Mouse (Mus musculus): ENCODE results near the gene Haus4. TPM values are rescaled to one million over a fixed set of nuclear protein-coding genes. Genes with fewer than 3 reads are reported as not detected.

Gene Haus4
- polyA plus RNA-seq, 1 experiment from 2014 or later = 52.4 TPM

DNA sequence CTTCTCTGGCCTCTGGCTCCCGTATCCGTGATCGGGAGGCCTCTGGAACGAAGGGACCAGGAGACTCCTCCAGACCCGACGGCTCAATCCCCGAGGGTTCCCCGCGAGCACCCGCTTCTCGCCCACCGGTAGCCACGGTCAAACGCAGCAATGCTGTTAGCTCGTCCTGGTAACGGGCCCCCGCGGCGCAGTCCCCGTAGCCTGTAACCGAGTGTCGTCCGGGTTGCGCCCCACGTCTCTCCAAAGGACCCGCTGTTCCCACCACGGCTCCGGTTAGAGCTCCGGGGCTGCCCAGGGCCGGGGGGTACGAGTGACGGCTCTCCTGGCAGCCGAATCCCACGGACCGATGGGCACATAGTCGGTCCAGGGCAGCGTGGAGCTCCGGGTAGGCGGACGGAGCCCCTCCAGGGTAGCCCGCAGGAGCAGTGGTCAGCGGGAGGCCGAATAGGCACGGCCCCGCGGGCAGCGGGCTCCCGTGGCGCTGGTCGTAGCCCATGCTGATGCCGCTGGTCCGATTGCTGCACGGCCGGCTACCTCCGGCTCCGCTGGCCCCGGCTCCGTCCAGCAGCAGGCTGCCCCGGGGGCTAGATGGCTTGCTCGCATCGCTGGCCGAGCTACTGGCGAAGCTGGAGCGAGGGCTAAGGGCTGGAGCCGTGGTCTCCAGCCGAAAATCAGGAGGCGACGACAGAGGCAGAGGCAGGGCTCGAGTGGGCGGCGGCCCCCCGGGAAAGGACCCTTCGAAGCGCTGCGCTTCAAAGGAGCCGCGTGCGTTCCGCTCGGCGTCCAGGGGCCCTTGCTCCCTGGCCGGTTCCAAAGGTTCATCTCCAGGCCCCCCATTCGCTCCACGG, 22.0 kb upstream of the Haus4 start:
- Histone ChIP-seq H3K27ac (replicated peaks; ENCODE audit: low read depth, low read length) (peak overlapping the region; percentile 88), H3K27me3 (ENCODE audit: control insufficient read depth, insufficient read depth, low read length) (no peaks in the 10 kb centered on the region), H3K9ac (ENCODE audit: low read length) (peak overlapping the region; percentile 94), H3K36me3 (ENCODE audit: control insufficient read depth, insufficient read depth, low read length) (peaks cover 4% of the 10 kb centered on the region; the same call in 1 of the 2 replicates), H3K4me3 (ENCODE audit: low read depth, low read length) (peak overlapping the region; percentile 81), H3K4me1 (ENCODE audit: control insufficient read depth, insufficient read depth, low read length) (peaks cover 27% of the 10 kb centered on the region), H3K4me2 (ENCODE audit: low read depth, severe bottlenecking) (peak overlapping the region; percentile 90), H3K9me3 (ENCODE audit: control insufficient read depth, low read length) (no peaks in the 10 kb centered on the region)
- DNase-seq (ENCODE audit: low spot score) = peak; percentile 55
- WGBS = under 1% methylated on average over 80 of the region's 84 CpGs
- ATAC-seq (ENCODE audit: insufficient number of reproducible peaks, low FRiP score, low TSS enrichment, low read depth) = no peak

DNA sequence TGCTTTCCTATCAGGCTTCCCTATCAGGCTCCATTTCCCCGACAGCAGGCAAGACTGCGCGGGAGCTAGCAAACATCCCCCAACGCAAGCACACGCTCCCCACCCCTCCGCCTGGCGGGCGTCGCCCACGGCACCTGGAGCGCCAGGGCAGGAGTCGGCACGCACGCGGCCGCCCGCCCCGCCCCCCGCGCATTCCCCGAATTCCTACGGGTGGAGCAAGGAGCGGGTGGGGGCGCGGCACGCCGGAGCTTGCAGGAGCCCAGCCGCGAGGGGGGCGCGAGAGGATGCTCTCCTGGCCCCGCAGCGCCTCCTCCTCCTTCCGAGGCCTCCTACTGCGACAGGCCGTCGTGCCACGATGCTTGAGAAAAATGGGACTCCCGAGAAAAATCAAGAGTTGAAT, 21.2 kb upstream of the Haus4 start:
- Histone ChIP-seq H3K4me1 (ENCODE audit: control insufficient read depth, insufficient read depth, low read length) (peaks cover 27% of the 10 kb centered on the region), H3K9ac (ENCODE audit: low read length) (peak overlapping the region; percentile 94), H3K36me3 (ENCODE audit: control insufficient read depth, insufficient read depth, low read length) (peaks cover 6% of the 10 kb centered on the region; the same call in 1 of the 2 replicates), H3K27me3 (ENCODE audit: control insufficient read depth, insufficient read depth, low read length) (no peaks in the 10 kb centered on the region), H3K9me3 (ENCODE audit: control insufficient read depth, low read length) (no peaks in the 10 kb centered on the region), H3K4me2 (ENCODE audit: low read depth, severe bottlenecking) (peak overlapping the region; percentile 90), H3K4me3 (ENCODE audit: low read depth, low read length) (peak overlapping the region; percentile 81), H3K27ac (replicated peaks; ENCODE audit: low read depth, low read length) (peak overlapping the region; percentile 47; the same call in 1 of the 2 replicates)
- 0 out of 2 replicates have a peak, but pooled peaks have one; percentile 6 for ATAC-seq (ENCODE audit: insufficient number of reproducible peaks, low FRiP score, low TSS enrichment, low read depth)
- WGBS = under 1% methylated on average over 38 of the region's 39 CpGs
- peak; percentile 89 for DNase-seq (ENCODE audit: low spot score)

DNA sequence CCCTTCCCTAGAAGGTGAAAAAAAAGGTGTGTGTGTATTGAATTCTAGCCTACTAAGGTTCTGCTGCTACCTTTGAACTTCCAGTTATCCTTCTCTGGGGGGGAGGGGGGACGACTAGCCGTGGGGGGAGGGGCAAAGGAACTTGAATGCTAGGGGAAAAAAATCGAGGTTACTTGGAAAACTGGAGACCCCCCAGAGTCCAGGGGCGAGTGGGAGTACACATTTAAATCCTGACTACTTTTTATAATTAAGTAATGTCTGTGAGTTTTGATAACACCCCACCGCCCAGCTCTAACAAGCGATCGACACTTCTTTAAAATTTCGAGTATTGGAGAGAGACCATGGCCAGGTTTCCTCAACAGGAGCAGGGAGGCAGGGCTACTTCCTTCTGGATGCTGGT, 20.6 kb upstream of the Haus4 start:
- Histone ChIP-seq H3K27ac (replicated peaks; ENCODE audit: low read depth, low read length) (peak overlapping the region; percentile 47), H3K27me3 (ENCODE audit: control insufficient read depth, insufficient read depth, low read length) (no peaks in the 10 kb centered on the region), H3K4me2 (ENCODE audit: low read depth, severe bottlenecking) (peak overlapping the region; percentile 90), H3K4me3 (ENCODE audit: low read depth, low read length) (peak overlapping the region; percentile 81), H3K9ac (ENCODE audit: low read length) (peak overlapping the region; percentile 94; the same call in 1 of the 2 replicates), H3K36me3 (ENCODE audit: control insufficient read depth, insufficient read depth, low read length) (peaks cover 9% of the 10 kb centered on the region; the same call in 1 of the 2 replicates), H3K9me3 (ENCODE audit: control insufficient read depth, low read length) (no peaks in the 10 kb centered on the region), H3K4me1 (ENCODE audit: control insufficient read depth, insufficient read depth, low read length) (peaks cover 29% of the 10 kb centered on the region)
- ATAC-seq (ENCODE audit: insufficient number of reproducible peaks, low FRiP score, low TSS enrichment, low read depth) (no peak), DNase-seq (ENCODE audit: low spot score) (no peak)
- WGBS = 2% methylated on average over 8 of the region's 8 CpGs

DNA sequence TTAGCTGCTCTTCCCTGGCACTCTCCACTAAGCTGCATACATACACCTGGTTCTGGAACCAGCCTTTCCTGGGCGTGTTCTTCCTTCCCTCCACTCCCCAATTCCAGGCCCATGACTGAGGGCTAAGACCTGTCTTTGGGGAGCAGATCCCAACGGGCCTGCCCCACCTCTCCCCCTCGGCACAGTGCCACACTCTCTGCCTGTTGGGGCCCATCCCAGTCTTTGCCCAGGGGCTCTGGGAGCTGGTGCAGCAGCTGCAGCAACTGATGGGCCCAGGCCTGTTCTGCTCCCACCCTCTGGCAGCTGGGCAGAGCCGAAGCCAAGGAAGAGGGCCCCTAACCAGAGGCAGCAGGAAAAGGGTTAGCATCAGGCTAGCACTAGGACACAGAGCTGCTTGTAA, 19.8 kb upstream of the Haus4 start:
- peak overlapping the region; percentile 81 for H3K4me3 ChIP-seq (ENCODE audit: low read depth, low read length)
- peak; percentile 50 for DNase-seq (ENCODE audit: low spot score)
- 21% methylated on average over 4 of the region's 4 CpGs for WGBS
- H3K27me3 ChIP-seq (ENCODE audit: control insufficient read depth, insufficient read depth, low read length) = no peaks in the 10 kb centered on the region
- no peak overlapping the region; the same call in 1 of the 2 replicates for H3K27ac ChIP-seq (replicated peaks; ENCODE audit: low read depth, low read length)
- H3K9me3 ChIP-seq (ENCODE audit: control insufficient read depth, low read length) = no peaks in the 10 kb centered on the region
- ATAC-seq (ENCODE audit: insufficient number of reproducible peaks, low FRiP score, low TSS enrichment, low read depth) = no peak
- peak overlapping the region; percentile 90 for H3K4me2 ChIP-seq (ENCODE audit: low read depth, severe bottlenecking)
- peak overlapping the region; percentile 38; the same call in 1 of the 2 replicates for H3K9ac ChIP-seq (ENCODE audit: low read length)
- H3K36me3 ChIP-seq (ENCODE audit: control insufficient read depth, insufficient read depth, low read length) = peaks cover 14% of the 10 kb centered on the region
- H3K4me1 ChIP-seq (ENCODE audit: control insufficient read depth, insufficient read depth, low read length) = peaks cover 31% of the 10 kb centered on the region

DNA sequence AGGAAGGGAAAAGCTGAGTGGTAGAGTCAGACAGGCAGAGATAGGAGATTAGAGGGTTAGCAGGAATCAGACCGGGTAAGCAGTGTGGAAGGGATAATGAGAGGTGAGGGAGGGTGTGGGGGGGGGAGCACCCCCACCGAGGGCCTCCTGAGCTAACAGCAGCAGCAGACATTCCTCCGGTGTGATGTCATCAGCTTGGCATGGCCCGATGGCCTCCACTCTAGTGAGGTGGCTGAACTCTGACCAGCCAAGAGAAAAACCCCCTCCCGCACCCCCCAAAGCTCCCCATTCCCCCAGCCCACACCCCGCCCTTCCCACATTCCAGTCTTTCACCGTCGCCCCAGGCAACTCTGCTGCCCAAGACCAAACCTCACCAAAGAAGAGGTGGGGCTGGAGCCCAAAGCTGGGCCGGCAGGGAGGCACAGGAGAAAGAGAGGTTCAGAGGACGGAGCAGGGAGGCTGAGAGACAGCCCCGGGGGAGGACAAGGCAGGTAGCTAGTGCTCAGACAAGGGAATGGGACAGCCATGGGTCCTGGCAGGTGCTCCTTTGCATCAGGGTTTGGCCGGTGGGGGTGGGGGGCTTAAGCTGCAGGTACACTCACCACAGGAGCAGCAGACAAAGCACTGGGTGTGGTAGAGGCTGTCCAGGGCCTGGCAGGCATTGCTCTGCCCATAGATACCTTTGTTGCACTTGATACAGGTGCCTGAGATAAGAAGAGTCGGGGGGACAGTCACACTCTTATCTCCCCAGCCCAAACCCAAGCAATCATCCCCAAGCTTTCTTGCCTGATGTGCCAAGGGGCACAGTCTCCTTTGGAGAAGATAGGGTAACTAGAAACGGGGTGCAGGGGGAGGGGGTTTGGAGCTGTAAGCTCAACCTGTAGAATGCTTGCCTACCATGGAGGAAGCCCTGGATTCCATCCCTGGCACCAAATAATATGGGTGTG, 18.6 kb upstream of the Haus4 start:
- DNase-seq (ENCODE audit: low spot score) (peak; percentile 57), ATAC-seq (ENCODE audit: insufficient number of reproducible peaks, low FRiP score, low TSS enrichment, low read depth) (no peak)
- Histone ChIP-seq H3K36me3 (ENCODE audit: control insufficient read depth, insufficient read depth, low read length) (peaks cover 20% of the 10 kb centered on the region), H3K9ac (ENCODE audit: low read length) (peak overlapping the region; percentile 41; the same call in 1 of the 2 replicates), H3K4me1 (ENCODE audit: control insufficient read depth, insufficient read depth, low read length) (peaks cover 31% of the 10 kb centered on the region), H3K27ac (replicated peaks; ENCODE audit: low read depth, low read length) (0 out of 2 replicates have a peak overlapping the region, but pooled peaks have one; percentile 30), H3K27me3 (ENCODE audit: control insufficient read depth, insufficient read depth, low read length) (no peaks in the 10 kb centered on the region), H3K4me2 (ENCODE audit: low read depth, severe bottlenecking) (peak overlapping the region; percentile 90), H3K9me3 (ENCODE audit: control insufficient read depth, low read length) (no peaks in the 10 kb centered on the region), H3K4me3 (ENCODE audit: low read depth, low read length) (peak overlapping the region; percentile 81)
- WGBS = 28% methylated on average over 14 of the region's 14 CpGs

DNA sequence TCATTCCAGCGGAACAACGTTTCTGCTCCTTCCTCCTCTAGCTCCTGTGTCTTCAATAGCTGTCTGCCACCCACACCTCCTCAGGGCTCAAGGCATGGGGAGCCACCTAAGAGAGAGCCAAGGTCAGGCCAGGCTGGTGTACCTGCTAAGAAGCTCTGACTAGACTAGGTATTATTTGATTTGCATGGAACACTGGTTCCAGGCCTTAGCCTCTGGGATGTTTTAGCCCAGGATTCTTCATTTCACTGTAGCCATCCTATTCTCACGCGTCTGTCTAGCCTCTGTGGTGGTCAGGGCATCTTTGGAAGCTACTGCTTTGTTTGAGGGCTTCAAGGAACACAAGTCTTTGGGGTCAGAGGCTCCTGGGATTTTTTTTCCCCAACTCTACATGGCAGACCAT, 17.7 kb upstream of the Haus4 start:
- Histone ChIP-seq H3K4me3 (ENCODE audit: low read depth, low read length) (no peak overlapping the region), H3K9me3 (ENCODE audit: control insufficient read depth, low read length) (no peaks in the 10 kb centered on the region), H3K36me3 (ENCODE audit: control insufficient read depth, insufficient read depth, low read length) (peaks cover 21% of the 10 kb centered on the region), H3K4me2 (ENCODE audit: low read depth, severe bottlenecking) (no peak overlapping the region), H3K27me3 (ENCODE audit: control insufficient read depth, insufficient read depth, low read length) (no peaks in the 10 kb centered on the region), H3K27ac (replicated peaks; ENCODE audit: low read depth, low read length) (no peak overlapping the region), H3K9ac (ENCODE audit: low read length) (no peak overlapping the region), H3K4me1 (ENCODE audit: control insufficient read depth, insufficient read depth, low read length) (peaks cover 31% of the 10 kb centered on the region)
- 86% methylated on average over 4 of the region's 4 CpGs for WGBS
- DNase-seq (ENCODE audit: low spot score) (no peak), ATAC-seq (ENCODE audit: insufficient number of reproducible peaks, low FRiP score, low TSS enrichment, low read depth) (no peak)

DNA sequence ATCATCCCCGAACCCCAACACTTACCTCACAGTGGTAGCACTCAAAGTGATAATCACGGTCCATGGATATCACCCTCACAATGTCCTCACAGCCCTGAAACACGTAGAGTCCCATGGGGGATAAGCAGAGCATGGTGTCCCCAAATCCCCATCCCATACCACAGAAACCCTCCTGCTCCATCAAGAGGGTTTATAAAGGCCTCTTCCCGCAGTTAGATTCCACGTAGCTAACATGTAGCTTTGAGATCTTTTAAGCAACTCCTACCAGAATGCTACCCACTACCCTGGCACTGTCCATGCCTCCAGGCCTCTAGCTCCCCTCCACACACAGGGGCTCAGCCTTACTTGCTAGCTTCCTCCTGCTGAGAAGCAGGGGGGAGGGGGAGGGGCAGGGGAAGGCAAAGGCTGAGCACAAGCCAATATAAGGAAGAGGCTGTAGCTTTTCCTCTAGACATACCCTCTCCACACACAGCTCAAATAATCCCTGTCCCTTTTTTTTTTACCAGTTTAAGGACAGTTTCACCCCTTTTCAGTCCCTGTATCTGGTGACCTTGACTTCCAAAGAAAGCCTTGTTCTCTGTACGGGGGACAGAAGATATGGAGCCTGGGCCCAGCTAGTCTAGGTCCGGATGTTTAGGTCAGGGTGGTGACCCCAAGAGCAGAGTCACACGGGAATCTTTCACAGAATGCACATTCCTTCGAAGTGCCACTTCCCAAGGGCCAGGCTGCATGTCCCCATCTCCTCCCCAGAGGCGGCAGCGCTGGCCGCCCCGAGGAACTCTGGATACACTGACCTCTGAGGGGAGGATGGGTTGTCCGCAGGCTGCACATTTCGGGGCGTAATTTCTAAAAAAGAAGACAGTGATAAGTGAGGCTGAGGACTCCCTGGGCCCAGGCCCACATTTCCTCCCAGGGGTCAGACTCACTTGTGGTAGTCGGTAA, 15.3 kb upstream of the Haus4 start:
- Histone ChIP-seq H3K27ac (replicated peaks; ENCODE audit: low read depth, low read length) (no peak overlapping the region), H3K9me3 (ENCODE audit: control insufficient read depth, low read length) (no peaks in the 10 kb centered on the region), H3K4me1 (ENCODE audit: control insufficient read depth, insufficient read depth, low read length) (peaks cover 29% of the 10 kb centered on the region), H3K4me3 (ENCODE audit: low read depth, low read length) (no peak overlapping the region), H3K27me3 (ENCODE audit: control insufficient read depth, insufficient read depth, low read length) (no peaks in the 10 kb centered on the region), H3K4me2 (ENCODE audit: low read depth, severe bottlenecking) (no peak overlapping the region; the same call in 1 of the 2 replicates), H3K36me3 (ENCODE audit: control insufficient read depth, insufficient read depth, low read length) (peaks cover 21% of the 10 kb centered on the region), H3K9ac (ENCODE audit: low read length) (no peak overlapping the region)
- ATAC-seq (ENCODE audit: insufficient number of reproducible peaks, low FRiP score, low TSS enrichment, low read depth) = no peak
- no peak for DNase-seq (ENCODE audit: low spot score)
- 74% methylated on average over 17 of the region's 17 CpGs for WGBS
